Mouse (Mus musculus) adrenal gland, postnatal 4 days (tissue): Measurements from ENCODE around the gene Dgcr2. TPM values are rescaled to one million over a fixed set of nuclear protein-coding genes. Genes with fewer than 3 reads are reported as not detected.

Experiments used
- DNase-seq, 2 experiments: peaks; one replicate each; pipeline ENCODE4 v3.0.0; 2021 to 2022; ENCODE audit warnings: low spot score in 2 of 2, mixed read lengths in 2 of 2
- total RNA-seq, 2 experiments: library from RNA; stranded (reverse); gene quantifications; 2 replicates each; pipeline ENCODE4 v1.2.3; 2021

Gene Dgcr2
- total RNA-seq, 2 experiments from 2014 or later: 81.6 to 84.4 TPM

DNA sequence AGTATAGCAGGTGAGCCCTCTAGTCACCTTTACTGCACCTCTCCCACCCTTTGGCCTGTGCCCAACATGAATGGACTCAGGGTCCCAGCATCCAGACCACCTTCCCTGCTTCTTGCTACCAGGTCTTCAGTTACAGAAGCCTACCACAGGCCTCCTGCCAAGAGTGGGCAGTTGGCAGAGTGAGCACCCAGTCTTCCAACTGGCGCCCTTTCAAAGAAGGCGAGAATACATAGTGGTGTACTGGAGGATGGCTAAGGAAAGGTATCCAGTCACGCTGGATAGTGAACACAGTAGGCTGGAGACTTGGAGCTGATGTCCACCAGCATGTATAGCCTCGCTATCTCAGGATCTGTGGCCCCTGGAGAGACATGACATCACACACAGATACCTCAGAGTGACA, 104.3 kb downstream of the Dgcr2 start:
- no peak for DNase-seq

DNA sequence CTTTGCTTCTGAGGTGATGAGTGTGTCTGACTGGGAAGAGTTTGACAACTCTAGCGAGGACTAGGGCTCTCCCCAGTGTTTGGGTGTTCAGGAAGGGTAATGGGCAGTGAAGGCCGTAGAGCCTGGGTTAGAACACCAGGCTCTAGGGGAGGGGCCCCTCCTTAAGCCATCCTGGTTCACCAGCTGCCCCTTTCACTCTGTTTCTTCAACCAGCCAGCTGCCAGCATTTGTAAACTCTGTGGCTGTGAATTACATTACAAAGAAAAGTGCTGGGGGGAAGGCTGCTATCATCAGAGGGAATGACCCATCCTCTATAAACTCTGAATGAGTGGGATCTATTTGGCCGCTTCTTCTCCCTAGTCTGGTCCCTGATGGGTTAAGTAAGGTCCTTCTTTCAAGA, 105.6 kb downstream of the Dgcr2 start:
- no peak for DNase-seq

Other genes with a start within 250 kb of the Dgcr2 start
- 10 to 100 TPM; 68.8 to 70.3 TPM for gene Med15, start 165.7 kb downstream of the Dgcr2 start, total RNA-seq
- 10 to 100 TPM; 52.3 TPM for gene Klhl22, start 138.9 kb downstream of the Dgcr2 start, total RNA-seq
- gene Scarf2, start 101.3 kb downstream of the Dgcr2 start, total RNA-seq: 10 to 100 TPM; 29.3 to 33.9 TPM
- gene B830017H08Rik, start 65.4 kb downstream of the Dgcr2 start, total RNA-seq: under 1 TPM in 1 of 2 experiments, not detected in 1; 0.62 TPM
- 1 to 10 TPM; 2.9 to 8.8 TPM for gene Car15, start 60.2 kb downstream of the Dgcr2 start, total RNA-seq
- under 1 TPM; 0.20 to 0.45 TPM for gene Gm20518, start 6.9 kb downstream of the Dgcr2 start, total RNA-seq
- gene Tssk1, start 4.3 kb downstream of the Dgcr2 start, total RNA-seq: under 1 TPM in 1 of 2 experiments, not detected in 1; 0.14 TPM
- not detected for gene Tssk2, start 75 bp upstream of the Dgcr2 start, total RNA-seq
- gene Ess2, start 12.8 kb upstream of the Dgcr2 start, total RNA-seq: 10 to 100 TPM; 33.0 to 33.6 TPM
- not detected for gene Gsc2, start 16.5 kb upstream of the Dgcr2 start, total RNA-seq
- 10 to 100 TPM; 98.4 to 98.6 TPM for gene Slc25a1, start 29.7 kb upstream of the Dgcr2 start, total RNA-seq
- gene Vpreb2, start 81.9 kb upstream of the Dgcr2 start, total RNA-seq: not detected
- gene Dgcr6, start 154.3 kb upstream of the Dgcr2 start, total RNA-seq: 10 to 100 TPM; 52.6 to 57.4 TPM
- gene Prodh, start 191.6 kb upstream of the Dgcr2 start, total RNA-seq: 10 to 100 TPM; 13.8 to 19.0 TPM
- gene Rtn4r, start 229.1 kb upstream of the Dgcr2 start, total RNA-seq: under 1 TPM; 0.98 to 0.99 TPM